Mouse (Mus musculus) ovary, adult 18-20 months (tissue): ENCODE results near the gene Mok.
A peak's percentile ranks its signal among the peaks of the same experiment; 100 is the strongest.

Experiments
- DNase-seq: peaks from one replicate; pipeline ENCODE4 v3.0.0; 2022; ENCODE audit warnings: low spot score, mixed read lengths

Mok gene

DNA sequence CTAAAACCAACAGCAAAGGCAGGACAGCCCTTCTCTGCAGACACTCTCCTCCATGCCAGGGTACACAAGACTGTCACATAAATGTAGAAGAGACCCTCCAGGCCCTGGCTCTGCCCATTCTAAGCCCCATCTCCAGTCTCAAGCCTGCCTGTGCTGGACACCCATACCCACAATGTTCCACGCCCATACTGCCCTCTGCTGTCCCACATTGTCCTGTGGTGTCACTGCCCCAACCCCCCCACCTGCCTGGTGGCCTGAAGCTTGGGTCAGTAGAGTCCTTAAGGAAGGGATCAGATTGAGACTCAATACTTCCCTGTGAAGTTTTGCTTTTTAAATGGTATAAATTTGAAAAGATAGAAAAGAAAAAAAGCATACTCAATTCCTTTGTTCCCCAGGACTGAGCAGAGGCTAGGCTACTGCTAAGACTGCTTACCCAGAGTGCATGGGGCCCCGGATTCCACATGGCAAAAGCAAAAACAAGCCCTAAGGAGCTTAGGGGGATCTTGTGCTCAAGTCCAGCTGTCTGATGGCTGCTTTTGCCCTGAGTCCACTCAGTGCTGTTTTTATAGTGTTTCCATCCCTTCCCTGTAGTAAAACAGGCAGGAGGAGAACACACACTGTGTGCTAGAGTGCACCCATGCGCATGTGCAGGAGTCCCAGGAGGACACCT, 34.3 kb downstream of the Mok start:
- no peak for DNase-seq

DNA sequence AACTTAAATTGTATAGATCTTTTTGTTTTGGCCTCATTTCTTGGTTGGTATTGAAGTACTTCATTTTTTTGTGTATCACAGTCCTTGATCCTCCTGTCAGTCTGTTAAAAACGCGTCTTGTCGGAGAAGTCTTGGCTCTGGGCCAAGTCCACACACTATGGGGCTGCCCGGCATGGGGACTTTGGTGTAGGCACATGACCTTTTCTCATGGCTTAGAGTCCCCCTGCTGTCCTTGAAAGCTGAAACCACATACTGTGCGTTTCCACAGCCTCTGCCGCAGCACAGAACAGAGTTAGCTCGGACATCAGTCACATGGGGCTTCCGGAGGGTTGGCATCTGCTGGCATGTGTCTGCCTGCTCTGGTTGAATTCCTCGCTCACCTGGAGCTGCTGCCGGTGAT, 36.5 kb downstream of the Mok start:
- DNase-seq: peak; percentile 16

DNA sequence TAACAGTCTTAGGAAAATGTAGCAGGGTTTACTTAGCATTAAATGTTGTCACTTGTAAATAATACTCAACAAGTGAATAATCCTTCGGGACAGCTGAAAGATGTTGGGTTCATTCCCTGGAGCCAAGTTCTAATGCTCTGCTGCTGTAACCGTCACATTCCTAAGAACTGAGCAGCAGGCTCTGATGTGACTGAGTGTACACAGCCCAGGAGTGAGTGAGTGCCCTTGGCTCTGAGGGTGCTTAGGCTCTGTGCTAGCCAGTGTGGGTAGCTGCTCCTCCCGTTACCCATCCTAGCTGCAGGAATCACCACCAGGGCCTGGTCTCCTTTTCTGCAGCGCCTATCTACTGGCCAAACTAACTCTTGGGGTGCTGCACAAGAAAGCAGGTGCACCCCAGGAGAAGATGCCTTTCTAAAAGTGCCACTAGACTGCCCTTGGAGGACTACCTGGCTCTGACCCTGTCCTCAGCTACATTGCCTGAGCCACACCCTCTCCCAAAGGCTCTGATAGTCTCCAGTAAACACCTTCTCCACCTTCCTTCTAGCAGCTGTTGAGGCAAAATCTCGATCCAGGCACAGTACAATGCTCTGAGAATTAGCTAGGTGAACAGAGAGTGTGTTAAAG, 38.0 kb downstream of the Mok start:
- no peak for DNase-seq

DNA sequence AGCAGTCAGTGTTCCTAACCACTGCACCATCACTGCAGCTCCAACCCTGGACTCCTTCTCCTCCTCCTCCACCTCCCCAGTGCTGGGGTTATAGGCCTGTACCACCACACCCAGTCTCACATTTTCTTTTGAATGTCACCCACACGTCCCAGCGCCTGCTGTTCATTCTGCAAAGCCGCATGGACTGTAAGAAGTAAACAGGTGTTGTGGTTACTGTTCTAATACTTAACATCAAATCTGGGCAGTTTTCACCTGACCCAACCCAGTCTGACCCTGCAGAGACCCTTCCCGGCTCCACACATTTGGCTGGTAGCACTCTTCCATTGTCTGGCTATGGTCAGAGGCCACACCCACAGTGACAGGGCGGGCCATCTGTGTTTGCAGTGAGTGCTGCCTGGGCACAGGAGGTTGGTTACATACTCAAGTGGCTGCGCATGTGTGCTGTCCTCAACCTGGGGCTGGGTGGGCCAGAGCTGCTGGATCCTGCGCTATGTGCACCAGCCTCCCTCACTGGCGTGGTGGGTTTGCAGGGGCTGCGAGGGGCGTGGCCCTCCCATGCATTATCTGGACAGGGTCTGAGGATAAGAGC, 38.8 kb downstream of the Mok start:
- no peak for DNase-seq

DNA sequence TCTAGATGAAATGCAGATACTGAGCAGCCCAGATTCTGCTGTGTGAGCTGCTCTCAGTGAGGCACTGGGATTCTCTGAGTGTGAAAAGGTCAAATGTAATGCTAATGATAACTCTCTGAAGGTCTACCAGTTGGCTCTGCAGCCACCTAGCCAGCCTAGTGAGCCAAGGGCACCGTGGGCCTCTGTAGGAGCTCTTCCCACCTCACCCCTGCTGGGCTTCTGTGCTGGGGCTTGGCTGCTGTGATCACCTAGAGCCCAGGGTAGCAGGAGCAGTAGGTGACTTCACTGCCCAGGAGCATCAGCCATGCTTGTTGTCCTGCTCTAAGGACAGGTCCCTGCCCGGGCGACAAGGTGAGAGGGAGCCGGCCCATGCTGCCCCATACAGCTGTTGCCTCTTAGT, 41.5 kb downstream of the Mok start:
- no peak for DNase-seq

DNA sequence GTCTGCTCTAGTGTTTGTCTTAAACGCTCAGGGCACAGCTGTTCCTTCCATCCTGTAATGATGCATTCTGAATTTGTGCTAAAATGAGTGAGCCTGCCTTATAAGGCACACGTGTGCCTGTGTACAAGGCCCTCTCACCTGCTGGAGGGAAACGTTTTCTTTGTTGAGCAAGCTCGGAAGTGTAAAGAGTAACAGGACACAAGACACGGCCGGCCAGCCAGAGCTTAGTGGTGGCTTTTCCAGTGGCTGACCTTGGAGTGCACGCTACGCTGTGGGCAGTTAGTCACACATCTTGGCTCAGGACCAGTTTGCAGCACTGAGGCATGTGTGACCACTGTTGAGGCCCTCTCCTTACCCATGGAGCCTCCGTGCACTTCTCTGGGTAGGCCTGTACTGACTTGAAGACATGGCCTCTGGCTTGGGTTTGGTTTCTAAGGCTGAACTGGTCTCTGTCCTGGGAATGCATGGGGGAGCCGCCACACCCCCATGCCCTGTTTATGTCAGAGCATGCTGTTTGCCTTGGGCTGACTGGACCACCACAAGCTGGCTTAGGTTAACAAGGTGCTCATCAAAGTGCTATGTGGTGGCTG, 42.8 kb downstream of the Mok start:
- DNase-seq: peak; percentile 61

DNA sequence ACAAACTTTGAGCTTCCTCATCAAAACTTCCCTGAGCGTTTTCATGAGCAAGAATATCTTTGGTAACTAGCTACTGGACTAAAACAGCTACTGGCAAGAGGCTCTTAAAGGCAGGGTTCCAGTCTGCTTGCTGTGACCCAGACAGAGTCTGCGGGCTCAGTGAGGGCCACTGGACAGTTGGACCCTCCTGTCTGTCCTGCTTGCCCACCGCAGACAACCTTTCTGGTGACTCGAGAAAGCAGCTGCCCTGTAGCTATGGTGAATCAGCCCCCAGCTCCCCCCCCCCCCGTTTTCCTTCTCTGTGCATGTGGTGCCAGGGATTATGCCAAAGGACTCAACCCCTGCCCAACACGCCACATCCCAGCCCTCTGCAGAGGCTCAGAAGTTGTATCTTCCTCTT, 43.5 kb downstream of the Mok start:
- DNase-seq: no peak

DNA sequence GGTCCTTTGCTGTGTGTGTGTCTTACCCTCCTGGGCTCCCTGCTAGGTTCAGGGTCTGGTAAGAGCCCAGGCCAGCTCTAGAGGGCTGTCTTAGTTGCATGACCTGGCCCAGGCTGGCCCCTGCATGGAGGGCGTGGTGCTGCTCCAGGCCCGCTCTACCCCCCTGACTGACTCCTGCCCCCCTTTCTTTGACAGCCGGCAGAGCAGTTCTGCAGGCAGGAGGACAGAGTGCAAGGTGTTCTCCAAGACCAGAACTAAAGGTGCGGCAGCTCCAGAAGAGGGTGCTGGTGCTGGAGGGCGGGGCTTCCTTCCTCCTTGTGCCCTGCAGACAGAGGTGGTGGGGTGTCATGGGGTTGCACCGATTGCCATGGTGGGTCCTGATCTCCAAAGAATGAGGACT, 44.0 kb downstream of the Mok start:
- no peak for DNase-seq

DNA sequence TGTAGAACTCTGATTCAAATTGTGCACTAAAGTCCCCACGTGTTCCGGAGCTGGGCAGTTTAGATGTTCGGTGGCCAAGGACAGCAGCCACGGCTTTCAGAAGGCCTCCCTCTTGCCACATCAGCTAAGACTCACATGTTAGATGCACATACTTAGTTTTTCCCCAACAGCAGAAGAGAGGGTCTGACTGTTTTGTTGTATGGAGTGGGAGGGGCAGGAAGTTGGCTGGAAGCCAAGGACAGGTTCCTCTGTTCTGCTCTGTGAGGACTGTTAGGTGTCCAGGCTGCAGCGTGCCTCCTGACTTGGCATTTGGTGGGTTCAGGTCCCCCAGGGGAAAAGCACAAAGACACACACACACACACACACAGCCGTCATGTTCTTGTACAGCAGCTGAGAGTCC, 45.7 kb downstream of the Mok start:
- DNase-seq: no peak

DNA sequence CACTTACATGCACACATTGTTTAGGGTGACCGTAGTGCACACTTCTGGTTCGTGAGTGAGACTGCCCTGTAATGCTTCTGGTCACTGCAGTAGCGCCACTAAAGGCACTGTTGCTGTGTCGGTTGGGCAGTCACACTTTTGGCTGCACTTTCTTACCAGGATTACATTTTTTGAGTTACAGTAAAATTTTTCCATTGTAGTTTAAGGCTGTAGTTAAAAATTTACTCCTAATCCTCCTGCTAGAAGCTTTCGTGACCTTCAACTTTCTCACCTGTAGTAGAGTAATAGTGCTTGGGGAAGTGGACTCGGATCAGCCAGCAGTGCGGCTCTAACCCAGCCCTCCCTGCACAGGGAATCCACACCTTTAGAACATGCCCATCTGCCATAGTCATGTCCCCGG, 49.7 kb downstream of the Mok start:
- no peak for DNase-seq

DNA sequence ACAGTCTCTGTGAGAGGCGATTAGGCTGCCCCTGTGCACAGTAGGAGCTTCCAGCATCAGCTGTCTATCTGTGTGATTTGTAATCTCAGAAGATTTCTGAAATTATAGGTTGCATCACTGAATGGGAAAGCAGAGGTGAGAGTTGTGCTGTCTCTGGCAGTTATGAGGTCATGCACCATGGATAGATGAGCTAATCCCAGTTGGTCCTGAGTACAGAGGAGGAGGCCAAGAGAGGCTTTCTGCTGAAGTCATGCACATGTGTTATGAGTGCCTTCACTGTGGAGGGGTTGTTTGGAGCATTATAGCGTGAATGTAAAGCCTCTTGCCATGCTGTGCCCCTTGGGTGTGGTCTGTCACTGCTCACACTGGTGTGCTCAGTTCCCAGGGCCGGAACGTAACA, 50.2 kb downstream of the Mok start:
- no peak for DNase-seq

DNA sequence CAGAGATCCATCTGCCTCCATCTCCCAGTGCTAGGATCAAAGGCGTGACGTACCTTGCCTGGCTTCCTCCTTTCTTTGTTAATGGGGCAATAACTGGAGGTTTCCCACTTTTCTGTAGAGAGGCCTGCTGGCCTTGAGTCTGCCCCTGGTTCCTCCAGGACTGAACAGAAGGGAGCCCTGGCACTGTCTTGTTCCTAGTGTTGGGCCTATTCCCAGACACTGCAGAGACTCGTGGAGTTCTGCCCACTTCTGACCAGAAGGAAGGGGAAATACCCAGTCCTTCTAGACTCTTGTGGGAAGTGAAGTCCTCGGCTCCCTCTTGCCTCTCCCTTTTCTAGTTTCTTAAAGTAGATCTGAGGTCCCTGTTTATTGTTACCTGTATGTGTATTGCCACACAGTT, 54.5 kb downstream of the Mok start:
- no peak for DNase-seq

DNA sequence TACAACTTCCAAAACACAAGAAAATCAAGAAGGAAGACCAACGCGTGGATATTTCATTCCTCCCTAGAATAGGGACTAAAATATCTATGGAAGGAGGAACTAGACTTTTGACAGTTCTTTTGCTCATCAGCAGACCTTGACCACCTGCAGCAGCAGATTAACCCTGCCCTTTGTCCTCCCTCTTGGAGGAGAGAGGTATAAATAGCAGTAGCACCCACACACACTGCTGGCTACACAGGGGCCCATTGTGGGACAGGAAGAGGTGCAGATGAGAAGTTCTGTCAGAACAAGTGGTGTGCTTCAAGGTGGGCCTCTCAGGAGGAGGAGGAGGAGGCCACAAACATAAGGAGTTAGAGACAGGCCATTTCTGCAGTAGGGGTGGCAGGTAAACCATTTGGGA, 56.5 kb downstream of the Mok start:
- no peak for DNase-seq

DNA sequence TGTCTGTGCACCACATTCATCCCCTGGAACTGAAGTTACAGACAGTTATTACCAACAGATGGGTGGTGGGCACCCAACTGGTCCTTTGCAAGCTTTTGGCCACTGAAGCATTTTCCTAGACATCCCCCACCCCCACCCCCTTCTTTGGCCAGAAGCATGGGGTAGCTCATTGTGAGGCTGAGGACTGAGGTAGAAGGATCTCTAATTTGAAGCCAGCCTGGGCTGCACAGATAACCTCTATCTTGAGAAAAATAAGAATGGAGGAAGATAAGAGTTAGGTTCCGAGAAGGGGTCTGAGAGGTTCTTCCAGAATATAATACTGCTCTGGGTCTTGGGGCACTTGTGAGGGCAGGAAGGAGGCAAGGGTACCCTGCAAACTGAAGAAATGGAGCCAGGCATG, 58.5 kb downstream of the Mok start:
- DNase-seq: no peak

DNA sequence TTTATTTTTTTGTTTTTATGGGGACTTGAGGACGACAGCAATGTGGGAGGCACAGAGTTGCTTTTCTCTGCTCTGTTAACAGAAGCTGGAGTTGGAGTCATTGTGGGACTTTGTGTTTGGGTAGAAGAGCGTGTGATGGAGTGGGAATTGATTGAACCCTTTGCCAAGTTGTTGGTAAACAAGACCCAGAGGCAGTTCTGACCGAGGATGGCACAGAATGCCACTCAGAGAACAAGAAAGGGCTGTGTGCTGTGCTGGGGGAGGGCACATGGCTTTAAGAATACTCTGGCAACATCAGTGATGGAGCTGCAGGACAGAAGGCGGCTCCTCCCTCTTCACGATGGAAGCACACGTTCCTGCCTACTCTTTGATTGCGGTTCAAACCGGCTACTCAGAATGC, 59.6 kb downstream of the Mok start:
- DNase-seq: no peak

DNA sequence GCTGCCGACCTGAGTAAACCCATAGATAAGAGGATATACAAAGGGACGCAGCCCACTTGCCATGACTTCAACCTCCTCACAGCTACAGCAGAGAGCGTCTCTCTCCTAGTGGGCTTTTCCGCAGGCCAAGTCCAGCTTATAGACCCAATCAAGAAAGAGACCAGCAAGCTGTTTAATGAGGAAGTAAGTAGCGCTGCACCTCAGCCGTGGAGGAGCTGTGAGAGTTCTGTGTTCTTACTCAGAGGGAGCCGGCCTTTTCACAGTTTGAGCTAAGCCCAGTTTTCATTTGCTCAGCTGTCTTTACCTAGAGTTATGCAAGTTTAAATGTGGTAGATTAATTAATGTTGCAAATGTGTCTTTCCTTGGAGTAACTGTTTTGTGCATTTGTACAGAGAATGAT, 61.4 kb downstream of the Mok start:
- DNase-seq: no peak

DNA sequence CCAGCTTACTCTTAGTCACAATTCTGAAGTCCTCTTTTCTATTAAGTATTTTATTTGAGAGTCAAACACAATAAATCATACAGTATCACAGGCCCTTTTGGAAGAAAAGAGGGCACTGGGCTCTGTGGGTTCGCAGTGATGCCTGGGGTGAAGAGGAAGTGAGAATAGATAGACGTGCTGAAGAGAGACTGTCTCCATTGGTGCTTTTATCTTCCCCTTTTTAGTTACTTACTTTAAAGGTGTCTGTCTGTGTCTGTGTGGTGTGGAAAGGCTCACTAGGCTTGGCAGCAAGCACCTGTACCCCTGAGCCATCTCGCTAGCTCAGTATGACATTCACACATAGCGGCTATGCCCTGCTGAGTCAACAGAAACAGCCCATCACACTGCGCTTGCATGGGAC, 62.9 kb downstream of the Mok start:
- no peak for DNase-seq

DNA sequence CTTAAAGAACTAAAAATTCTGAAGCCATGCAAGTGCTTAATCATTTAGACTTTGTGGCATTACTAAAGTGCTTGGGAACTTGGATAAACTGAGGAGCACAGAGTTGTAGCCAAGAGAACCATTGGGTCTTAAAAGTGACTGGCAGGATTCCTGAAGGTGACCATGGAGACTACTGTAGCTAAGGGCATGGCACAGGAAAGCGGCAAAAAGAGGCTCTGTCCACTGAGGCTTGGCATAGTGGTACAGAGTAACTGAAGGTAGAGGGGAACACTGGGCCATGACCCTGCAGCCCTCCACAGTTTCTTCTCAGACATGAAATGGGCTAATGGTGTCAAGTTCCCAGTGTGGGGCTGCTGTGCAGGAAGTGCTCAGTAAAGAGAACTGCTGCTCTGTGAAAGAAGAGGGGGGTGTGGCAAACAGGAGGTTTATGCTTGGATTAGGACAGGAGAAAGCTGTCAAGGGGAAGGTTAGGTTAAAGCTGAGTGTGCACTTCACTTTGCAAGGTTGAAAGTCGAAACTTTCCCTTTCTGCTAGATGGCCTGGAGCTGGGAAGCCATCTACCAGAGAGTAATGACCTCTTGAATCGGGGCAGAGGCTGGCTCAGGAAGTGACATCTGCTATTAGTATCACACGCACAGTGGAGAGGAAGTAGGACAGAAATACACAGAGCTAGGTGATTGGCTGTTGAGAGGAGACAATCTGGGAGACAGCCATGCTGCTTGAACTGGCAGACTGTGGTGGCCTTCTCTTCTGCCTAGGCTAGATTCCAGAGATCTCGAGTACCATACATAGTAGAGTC, 64.9 kb downstream of the Mok start:
- no peak for DNase-seq

DNA sequence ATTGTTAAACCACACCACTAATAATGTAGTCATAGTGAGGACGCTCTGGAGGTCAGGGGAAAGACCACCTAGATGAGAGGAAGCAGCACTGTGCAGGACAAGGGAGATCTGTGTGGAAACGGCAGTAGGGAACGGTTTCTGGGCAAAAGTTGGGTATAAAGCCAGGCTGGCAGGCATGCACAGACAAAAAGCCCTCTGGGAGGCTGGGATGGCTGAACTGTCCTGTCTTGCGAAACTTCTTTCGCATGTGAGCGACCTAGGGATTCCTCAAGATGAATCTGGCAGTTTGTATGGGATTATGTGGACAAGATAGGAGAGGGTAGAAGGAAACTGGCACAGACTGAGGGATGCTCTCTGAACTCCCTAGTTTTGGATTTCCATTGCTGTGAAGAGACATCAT, 68.8 kb downstream of the Mok start:
- DNase-seq: no peak

DNA sequence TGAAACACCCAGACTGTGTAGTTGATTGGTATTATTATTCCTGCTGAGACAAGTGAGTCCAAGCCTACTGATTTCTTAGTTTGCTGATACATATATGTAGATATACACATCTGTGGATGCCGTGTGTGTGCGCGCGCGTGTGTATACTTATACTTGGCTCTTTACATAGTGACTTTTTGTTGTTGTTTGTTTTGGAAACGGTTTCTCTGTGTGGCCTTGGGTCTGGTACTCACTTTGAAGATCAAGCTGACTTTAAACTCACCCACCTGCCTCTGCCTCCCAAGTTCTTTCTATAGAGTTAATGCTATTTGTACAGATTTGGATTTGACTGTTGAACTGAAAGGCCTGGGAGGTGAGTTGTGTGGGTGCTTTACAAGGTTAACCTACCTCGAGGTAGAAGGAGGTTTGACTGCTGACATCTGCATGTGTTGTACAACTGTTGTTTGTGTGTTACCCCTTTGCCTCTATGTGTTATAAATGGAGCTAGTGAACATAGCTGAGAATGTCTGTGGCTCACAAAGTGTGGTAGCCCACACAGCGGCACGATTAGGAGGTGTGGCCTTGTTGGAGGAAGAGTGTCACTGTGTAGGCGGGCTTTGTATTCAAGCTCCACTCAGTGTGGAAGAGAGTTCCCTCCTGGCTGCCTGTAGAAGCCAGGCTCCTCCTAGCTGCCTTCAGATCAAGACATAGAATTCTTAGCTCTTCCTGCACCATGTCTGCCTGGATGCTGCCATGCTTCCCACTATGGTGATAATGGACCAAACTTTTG, 70.1 kb downstream of the Mok start:
- DNase-seq: no peak

DNA sequence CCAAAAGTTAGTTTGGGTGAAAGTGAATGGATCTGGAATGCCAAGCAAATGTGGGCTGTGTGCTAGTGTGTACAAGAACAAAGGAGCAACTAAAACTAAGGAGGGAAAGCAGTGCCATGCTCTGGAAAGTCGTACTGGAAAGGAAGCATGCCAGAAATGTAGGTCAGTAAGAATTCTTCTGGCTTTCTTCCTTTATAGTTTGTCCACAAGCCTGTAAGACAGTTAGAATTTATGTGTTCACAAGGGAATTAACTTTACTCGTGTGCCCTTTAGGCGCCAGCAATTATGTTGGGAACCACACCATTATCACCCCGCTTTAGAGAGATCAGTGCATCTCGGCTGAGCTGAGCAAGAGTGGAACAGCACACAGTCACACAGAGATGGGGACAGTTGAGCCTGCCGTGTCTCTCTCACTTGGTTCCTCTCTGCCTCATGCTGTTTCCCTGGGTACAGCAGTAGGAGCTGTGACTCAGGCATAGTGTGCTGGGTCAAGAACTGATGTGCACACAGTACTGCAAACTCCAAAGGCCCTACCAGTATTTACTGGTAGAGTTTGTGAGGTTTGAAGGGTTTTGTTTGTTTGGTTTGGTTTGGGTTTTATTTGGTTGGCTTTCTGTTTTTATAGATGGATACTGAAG, 71.0 kb downstream of the Mok start:
- DNase-seq: no peak

DNA sequence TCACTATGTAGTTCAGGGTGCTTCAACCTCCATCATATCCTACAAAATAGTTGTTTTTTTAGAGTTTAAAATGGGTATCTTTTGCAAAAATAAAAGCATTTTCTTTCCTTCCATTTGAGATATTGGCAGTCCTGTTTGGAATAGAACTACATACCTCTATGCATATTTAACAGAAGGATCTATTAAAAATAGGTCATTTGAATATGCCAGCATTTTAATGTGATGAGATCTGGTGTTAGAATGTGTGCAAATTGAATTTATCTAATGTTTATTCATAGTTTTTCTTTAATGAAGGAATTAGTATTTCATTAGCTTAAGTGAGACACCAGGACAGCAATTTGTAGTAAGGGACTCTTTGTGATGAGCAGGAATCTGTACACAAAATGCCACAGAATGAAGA, 72.2 kb downstream of the Mok start:
- DNase-seq: no peak
